Mouse (Mus musculus): ENCODE data around the gene Gm34653.

Gene Gm34653

GRCm38 (mm10) chr2:34884186-34884585 is 51.4 kb downstream of the Gm34653 start:
- DNase-seq (ENCODE audit: low spot score): no peak
